Mouse (Mus musculus): ENCODE results near the gene Gpam.

Gene Gpam

GRCm38 (mm10) chr19:55060964-55061363, 66.1 kb downstream of the Gpam start:
- DNase-seq (ENCODE audit: low spot score in 2 of 2) = peak; percentile 42 to 73

DNA sequence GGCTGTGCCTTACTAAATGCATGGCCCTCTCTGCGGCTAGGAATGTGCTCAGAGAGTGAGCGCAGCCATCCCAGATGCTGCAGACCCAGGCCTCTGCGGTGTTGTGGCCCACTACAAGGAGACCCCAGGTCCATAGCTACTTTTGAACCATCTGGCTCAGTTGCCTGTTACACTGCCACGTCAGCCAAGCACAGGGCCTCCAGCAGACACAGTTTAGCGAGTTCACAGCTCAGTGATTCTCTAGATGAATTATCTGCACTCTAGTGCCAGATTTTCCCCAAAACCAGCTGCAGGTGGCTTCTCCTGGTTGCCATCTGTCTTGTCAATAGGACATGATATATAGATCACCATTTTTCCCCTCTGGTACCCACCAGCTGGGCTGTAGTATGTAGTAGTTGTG, 69.6 kb downstream of the Gpam start:
- DNase-seq (ENCODE audit: low spot score in 2 of 2) = no peak

GRCm38 (mm10) chr19:55055634-55056269, 71.3 kb downstream of the Gpam start:
- DNase-seq (ENCODE audit: low spot score in 2 of 2) = no peak

- DNase-seq (ENCODE audit: low spot score in 2 of 2) = no peak
Measured at GRCm38 (mm10) chr19:55053163-55053562, 73.9 kb downstream of the Gpam start.

DNA sequence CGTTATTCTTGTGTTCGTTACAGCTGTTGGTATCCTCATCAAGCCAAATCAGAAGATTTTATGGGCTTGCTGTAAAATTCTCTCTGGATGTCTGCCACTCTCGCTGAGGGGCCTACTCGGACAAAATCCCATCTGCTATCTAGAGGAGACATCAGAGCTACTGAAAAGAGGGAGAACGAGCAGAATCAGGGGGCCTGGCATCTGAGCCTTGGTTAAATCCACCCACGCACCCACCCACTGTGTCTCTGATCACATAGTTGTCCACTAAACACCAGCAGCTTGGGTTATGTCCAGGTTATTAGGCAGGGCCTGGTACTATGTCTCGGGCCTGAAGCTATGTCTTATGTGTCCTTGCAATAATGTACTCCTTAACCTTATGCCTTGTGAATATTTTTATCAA, 89.6 kb downstream of the Gpam start:
- DNase-seq (ENCODE audit: low spot score in 2 of 2) = no peak

- no peak for DNase-seq (ENCODE audit: low spot score in 2 of 2)
Measured at GRCm38 (mm10) chr19:55018872-55019271, 108.2 kb downstream of the Gpam start.

Data from frontal cortex, postnatal 14 days (tissue).